Mouse (Mus musculus): Measurements from ENCODE around the gene Spsb2.
"Not testable (repeated sequence)": the region's sequence is repeated elsewhere in the genome, so short reads cannot be mapped to it uniquely, and the experiment has no call there.

Gene Spsb2

DNA sequence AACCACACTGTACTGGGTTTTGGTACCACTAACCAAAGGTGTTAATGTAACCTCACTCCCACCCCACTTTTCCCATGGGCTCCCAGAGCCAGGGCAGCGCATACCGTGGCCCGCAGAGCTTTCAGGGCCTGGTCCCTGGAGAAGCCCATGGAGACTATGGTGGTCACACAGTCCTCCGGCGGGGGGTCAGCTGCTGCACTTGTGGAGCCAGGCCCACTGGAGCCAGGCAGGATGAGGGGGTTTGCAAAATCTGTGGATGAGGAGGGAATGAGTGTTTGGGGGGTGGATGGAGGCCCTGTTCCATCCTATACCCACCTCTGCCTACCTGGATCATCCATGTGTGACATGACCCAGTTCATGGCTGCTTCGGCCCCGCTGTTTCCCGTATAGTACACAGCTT, 9.1 kb downstream of the Spsb2 start:
- no peak for DNase-seq (ENCODE audit: low spot score in 2 of 2)

DNA sequence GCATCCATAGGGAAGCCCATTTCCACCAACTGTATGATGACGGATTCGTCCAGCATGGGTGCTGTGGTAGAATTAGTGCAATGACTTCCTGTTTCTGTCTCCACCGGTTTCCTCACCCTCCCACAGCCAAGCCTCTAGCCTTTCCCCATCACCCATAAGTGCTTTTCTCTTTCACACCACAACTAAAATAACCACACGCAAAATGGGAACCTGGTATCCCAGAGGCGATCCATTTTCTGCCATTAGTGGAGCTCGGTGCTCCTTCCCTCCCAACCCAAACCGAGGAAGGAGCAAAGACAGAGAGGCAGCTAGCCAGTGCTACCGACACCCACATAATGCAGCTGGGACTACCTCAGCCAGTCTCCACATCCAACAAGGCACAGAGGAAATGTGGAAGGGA, 9.5 kb downstream of the Spsb2 start:
- DNase-seq (ENCODE audit: low spot score in 2 of 2): no peak

DNA sequence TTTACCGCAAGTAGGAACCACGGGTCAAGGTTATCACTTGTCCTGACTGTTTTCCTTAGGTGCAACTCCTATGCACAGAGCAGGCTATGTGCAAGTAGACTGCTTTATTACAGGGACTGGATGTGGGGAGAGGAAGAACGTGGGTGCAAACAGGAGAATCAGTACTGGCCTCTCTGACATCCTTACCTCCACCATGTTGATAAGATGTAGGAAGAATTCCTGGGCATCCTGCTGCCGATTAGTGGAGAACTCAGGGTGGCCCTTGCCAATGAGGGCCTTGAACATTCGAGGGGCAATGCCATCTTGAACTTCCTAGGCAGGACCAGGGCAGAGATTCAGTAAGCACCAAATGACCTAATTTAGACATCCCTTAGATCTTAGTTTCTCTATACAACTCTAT, 12.4 kb downstream of the Spsb2 start:
- no peak for DNase-seq (ENCODE audit: low spot score in 2 of 2)

DNA sequence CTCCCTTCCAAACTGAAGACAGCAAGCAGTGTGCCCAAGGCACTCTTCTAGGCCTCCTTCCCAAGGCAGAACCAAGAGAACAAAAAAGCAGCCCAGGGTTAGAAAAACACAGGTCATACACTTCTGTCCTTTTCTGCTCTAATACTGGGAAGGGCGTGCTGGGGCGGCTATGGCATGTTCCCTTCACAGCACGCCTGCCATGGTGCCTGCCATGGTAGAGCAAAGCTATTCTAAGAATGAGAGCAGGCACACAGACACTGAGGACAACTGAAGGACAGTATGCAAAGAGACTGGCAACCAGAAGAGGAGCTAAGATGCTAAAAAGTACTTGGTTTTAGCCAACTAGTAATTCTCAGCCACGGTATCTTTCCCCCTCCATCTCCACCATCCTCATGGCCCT, 13.6 kb downstream of the Spsb2 start:
- no peak for DNase-seq (ENCODE audit: low spot score in 2 of 2)

DNA sequence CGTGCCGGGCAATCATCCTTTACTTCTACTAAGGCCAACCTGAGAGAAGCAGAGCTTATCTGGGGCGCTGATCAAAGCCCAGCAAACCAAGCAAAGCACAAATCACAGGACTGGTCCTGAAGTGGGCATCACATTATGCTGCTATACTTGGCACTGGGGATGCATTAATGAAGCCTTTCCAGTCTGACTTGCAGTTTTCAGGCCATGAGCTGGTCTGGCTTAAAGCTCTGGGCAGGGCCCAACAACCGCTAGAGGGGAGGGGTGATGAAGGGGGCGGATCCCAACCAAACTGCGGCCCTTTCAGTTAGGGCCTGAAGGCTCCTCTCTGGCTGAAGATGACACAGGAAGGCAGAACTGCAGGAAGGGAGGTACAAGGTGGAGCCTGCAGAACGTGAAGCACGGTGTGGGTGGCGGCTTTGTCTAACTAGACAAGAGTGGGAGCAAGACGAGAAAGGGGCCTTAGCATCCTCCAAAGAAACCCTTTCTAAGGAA, 19.7 kb downstream of the Spsb2 start:
- no peak for DNase-seq (ENCODE audit: low spot score in 2 of 2)

DNA sequence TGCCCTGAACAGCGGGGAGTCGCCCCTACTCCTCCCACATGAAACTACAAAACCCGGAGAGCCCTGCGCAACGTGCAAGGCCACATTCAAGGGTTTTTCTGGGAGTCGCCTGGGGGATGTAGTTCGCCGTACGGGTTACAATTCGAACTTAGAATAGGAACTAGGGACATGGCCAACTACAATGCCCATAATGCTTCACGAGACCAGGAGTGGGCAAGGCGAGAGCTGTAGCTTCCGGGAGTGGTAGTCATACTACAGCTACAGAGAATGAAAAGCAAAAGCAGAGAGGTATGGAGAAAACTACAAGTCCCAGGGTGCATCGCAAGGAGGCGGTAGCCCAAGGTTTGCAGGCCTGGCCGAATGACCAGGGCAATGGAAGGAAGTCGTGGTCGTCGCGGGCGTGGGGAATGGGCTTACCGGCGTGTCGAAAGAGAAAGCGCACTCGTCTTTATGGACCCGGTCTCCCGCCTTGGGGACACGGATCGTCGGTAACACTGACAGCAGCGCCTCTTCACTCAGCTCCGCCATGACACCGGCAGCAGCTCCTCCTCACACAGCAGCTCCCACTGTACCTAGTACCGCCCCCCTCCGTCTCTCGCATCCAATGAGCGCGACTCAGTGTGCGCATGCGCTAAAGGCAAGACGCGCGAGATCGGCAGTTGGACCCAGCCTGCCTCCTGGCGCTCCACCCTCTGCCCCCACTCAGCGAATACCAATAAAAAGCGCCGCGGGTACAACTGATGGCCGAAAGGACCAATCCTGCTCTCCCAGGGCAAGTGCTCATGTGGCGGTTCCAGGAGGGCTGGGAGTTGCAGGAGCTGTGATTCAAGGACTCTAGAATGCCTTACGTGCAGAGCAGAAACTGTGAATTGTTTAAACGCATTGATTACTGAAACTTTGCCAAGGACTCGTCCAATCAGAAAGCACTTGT, 20.7 kb downstream of the Spsb2 start, which contains the start of the genes Usp5 and Cdca3:
TSS of gene Usp5 (minus strand) at position 617 of the 931 bp plus-strand sequence.
TSS of gene Cdca3 (plus strand) at position 680 of the 931 bp plus-strand sequence.
- peak; percentile 99 for DNase-seq (ENCODE audit: low spot score in 2 of 2)

DNA sequence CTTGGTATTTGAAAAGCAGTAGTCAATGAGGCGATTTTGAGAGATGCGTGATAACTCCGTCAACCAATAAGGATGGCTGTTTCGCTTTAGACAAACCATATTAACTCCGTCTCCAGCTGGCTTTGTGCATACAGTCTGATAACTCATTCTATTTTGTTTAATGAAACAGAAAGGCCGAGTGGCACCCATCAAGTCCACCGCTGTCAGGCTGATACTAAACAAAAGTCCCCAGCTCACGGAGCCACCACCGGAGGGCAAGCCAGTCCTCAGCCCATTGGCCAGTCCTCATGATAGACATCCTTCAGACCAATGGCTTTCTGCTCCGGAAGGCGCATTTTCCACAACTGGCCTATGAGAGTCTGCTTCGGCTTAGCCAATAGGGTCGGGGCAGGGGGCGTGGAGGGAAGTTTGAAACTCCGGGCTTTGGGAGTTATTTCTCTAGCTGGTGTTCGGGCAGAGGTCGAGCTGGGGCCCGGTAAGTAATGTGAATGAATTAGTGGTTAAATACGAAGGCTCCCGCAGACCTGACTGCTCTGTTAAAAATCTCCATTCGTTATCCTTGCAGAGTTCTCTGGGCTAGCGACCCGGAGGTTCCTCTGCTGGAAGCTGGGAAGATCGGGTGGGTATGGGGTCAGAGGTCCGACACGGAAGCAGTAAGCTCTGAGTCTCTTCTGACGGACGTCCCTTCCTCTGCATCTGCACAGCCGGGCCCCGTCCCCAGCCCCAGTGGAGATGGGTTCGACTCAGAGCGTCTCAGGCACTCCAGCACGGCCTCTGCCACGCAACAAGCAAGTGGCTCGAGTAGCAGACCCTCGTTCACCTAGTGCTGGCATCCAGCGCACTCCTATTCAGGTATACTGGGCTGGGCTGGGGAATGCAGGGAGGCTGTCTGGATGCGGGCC, 21.6 kb downstream of the Spsb2 start:
- peak; percentile 91 to 95 for DNase-seq (ENCODE audit: low spot score in 2 of 2)

DNA sequence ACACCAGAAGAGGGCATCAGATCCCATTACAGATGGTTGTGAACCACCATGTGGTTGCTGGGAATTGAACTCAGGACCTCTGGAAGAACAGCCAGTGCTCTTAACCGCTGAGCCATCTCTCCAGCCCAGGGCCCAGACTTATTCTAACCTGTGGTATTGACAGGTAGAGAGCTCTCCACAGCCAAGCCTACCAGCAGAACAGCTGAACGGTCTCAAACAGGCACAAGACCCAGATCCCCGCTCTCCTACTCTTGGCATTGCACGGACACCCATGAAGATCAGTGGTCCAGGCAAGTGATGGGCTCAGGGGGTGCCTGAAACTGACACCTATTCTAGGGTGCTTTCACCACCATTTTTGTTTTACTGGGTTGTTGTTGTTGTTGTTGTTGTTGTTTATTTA, 22.7 kb downstream of the Spsb2 start:
- not testable (repeated sequence) for DNase-seq (ENCODE audit: low spot score in 2 of 2)

DNA sequence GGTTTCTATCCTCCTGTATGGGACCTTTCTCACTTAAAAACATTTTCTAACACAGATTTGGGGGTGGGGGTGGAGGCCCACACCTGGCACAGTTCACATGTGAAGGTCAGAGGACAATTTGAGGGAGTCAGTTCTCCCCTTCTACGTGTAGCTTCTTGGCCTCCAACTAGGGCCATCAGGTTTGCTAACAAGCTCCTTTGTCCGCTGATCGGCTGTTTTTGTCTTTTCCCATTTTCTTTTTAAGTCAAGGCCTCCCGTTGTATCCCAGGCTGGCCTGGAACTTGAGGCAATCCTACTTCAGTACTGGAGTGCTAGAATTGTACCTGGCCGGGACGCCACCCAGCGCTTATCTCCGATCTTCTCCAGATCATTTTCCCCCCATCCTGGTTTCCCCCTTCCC, 23.2 kb downstream of the Spsb2 start:
- no peak for DNase-seq (ENCODE audit: low spot score in 2 of 2)

DNA sequence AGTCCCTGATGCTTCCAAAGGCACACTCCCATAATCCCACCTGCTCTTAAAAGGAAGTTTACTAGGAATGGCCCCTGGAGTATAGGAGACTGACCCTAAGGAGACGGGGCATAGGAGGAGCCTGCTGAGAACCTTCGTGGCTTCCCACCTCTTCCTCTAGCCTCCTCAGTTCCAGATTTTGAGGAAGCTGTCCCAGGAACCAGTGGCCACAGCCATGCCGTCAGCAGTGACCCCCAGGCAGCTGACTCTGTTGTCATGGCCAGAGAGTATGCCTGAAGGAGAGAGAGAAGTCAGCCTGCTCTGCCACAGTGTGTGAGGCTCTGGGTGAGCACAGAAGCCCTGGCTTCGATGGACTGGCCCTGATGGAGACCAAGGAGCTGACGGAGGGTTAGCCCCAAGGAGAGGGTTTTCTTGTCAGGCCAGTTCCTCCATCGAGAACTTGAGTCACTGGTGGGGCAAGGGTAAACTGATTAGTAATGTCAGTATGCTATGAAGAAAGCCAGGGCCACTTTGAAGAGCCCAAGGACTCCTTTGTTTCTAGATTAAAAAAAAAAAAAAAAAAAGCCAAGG, 26.1 kb downstream of the Spsb2 start:
- DNase-seq (ENCODE audit: low spot score in 2 of 2): no peak

DNA sequence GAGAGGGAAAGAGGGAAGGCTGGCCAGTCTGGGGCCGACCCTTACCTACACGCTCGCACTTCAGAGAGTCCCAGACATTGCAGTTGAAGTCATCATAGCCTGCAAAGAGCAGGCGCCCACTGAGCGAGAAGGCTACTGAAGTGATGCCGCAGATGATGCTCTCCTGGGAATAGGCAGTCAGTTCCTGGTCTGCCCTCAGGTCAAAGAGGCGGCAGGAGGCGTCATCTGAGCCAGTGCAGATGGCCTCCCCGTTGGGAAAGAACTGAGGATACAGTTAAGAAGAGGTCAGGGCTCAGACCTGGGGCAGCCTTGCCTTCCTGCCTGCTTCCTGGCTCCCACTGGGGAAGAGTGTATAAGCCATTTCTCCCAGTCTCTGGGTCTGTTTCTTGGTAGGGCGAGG, 27.1 kb downstream of the Spsb2 start:
- DNase-seq (ENCODE audit: low spot score in 2 of 2): no peak

DNA sequence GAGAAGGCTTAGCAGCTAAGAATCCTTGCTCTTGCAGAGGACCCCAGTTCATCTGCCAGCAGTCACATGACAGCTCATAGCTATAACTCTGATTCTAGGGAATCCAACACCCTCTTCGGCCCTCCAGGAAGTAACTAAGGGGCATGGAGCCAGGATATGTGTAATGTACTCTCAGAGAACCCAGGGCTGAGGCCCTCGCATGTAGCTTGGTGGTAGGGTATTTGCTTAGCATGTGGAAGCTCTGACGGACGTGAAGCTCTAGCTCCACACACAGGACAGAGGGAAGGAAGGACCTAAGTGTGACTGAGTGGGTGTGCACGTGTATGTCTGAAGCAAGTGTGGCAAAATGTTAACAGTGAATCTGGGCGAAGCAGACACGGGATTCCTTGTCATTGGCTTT, 27.9 kb downstream of the Spsb2 start:
- DNase-seq (ENCODE audit: low spot score in 2 of 2): no peak

DNA sequence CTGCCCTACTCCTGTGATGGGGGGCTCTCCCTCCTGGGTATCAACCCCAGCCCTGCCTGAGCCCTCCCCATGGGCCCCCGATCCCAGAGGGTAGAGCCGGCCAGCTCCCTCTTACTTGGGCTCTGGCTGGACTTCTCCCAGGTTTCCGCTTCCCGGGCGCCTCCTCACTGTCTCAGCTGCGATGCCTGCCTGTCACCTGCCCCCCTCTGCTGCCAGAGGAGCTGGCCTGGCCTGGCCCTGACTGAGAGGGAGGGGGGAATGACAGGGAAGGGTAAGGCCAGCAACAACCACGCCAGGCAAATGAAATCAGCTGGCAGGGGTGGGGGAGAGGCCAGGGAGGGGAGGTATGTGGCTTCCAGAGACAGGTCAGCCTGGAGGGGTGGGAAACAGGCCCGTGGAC, 31.3 kb downstream of the Spsb2 start:
- no peak for DNase-seq (ENCODE audit: low spot score in 2 of 2)

DNA sequence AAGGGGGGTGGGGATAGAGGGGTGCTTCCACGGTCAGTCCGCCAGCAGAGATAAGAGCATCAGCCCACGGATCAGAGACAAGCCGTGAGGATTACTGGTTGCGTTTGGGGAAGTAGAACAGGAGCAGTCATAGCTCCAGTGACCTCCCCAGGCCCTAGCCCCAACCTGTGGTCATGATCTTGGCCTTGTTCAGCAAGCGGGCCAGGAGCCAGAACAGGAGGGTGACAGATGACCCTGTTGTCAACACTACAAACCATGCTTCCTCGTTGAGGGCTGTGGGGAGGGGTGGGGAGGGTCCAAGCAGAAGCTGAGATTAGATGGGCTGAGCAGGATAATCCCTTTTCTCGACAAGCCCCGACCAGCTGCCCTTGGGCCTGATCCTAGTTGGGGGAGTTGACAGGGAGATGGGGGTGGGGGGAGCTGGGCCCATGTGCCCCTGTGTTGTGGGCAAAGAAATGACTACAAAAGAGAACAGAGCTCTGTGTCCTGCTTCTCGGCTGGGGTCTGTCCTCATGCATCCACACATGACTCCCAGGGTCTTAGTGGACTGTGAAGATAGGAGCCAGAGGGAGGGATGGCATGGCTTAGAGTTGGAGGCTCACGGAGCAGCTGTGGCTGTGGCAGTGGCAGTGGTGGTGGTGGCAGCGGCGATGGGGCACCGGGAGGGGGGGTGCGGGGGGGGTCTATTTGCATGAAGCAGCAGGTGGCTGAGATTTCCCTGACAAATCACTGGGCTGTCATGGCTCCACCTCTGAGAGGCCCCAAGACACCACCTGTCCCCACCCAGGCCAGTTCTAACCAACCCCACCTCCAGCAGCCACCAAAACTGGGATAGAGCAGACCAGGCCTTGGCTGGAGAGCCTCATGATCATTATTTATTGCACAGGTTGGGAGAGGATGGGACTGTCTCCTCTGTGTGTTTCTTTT, 32.0 kb downstream of the Spsb2 start, which contains the start of gene Gnb3:
TSS of gene Gnb3 (minus strand) at position 35 of the 927 bp plus-strand sequence.
- DNase-seq (ENCODE audit: low spot score in 2 of 2): no peak

DNA sequence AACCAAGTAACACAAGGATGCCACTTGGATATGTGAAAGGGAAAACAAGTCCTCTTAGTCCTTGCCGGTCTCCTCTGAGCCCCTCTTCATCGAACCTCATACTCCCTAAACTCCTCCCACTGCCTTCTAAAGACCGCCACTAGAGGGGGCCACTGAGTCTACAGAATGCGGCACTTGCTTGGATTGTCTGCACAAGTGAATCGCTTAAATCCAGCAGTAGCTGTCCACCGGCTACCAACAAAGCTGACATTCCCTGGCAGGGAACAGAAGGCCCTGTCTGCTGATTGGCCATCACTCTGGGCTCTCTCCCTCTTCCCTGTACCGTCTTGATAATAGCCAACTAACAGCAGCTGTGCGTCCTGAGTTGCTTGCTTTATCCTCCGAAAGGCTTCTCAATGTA, 38.8 kb downstream of the Spsb2 start:
- DNase-seq (ENCODE audit: low spot score in 2 of 2): peak; percentile 84 to 86

DNA sequence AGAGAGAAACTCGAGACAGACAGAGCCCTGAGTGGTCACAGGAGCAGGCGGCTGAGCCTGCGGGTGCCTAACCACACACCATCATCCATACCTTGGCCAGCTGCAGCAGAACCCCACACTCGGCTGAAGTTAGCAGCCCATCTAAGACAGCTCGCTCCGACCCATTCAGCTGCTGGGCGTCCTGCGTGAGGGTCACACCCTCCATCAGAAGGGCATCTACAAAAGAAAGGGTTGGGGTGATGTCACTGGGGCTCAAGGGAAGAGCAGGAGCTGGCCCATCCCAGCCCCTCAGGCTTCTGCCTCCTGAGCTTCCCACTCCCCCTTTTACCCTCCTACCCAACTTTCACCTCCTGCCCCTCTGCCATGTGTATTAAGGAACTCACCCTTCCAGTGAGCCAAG, 42.1 kb downstream of the Spsb2 start:
- no peak for DNase-seq (ENCODE audit: low spot score in 2 of 2)

DNA sequence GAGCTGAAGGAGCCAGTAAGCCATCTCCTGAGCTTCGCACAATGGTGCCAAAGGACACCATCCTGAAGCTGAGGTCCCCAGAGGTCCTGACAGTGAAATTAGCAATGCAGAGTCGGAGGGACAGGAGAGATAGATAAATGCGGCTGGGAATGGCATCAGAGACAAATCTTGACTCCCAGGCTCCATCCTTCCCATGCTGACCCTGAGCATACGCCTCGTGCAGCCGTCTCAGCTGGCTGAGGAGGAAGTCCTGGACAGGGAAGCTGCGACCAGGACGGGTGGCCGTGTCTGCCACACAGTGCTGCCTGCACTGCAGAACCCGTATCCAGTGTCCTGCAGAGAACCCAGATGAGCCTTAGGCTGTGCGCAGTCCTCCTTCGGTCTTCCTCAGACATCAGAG, 46.2 kb downstream of the Spsb2 start:
- no peak for DNase-seq (ENCODE audit: low spot score in 2 of 2)

DNA sequence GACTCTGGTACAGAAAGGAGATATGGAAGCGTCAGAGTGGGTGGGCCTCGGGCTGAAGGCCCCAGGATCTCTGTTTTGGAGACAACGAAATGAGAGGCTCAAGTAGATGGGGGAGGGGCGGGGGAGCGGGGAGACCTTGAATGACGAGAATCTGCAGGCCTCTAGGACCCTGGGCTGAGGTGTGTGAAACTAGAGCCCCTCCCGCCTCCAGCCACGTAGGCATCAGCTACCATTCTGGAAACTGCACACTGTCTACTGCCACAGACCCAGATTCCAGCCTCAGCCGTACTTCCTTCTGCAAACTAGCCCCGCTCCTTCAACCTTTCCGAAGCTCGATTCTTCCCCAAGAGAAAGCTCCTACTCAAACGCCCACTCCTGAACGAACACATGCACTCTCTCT, 47.9 kb downstream of the Spsb2 start:
- peak in 1 of 2 experiments; percentile 55 for DNase-seq (ENCODE audit: low spot score in 2 of 2)

DNA sequence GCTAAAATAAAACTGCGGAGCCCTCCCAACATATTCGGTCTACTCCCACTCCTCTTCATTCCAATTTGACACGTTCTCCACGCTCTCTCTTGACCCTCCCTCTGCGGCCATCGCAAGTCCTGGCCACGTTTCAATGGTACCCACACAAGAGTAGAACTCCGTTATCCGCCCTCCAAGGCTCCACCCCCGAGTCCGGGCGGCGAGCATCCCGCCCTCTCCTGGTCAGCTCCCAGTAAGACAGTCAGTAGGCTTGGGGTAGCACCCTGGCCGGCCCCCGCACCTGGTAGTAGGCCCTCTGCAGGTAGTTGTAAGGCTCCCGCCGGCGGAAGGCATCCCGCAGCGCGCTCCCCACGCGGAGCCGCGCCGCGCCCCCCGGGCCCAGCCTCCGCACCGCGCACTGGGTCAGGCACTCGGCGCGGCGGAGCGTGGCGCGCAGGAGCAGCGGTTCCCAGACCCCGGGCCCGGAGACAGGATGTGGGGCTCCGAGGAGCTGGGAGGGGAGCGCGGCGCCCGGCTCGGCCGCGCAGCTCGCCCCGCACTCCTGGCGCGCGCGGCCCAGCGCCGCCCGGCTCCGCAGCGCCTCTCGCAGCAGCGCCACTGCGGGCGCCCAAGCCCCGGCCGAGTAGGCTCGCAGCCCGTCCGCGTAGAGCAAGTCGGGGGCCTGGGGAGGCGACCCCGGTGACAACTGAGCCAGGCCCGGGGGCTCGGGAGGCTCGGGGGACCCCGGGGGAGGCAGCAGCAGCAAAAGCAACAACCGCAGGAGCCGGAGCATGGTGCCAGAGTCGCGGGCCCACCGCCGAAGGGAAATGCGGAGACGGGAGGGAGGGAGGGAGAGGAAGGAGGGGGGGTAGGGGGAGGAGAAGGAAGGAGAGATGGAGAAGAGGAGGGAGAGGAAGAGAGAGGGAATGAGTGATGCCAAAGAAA, 48.7 kb downstream of the Spsb2 start, which contains the start of gene P3h3:
TSS of gene P3h3 (minus strand) at position 837 of the 924 bp plus-strand sequence.
- peak; percentile 74 to 78 for DNase-seq (ENCODE audit: low spot score in 2 of 2)

Data from right cerebral cortex, postnatal 36 days (tissue).